Mouse (Mus musculus): ENCODE data around the gene Tcp11.

DNA sequence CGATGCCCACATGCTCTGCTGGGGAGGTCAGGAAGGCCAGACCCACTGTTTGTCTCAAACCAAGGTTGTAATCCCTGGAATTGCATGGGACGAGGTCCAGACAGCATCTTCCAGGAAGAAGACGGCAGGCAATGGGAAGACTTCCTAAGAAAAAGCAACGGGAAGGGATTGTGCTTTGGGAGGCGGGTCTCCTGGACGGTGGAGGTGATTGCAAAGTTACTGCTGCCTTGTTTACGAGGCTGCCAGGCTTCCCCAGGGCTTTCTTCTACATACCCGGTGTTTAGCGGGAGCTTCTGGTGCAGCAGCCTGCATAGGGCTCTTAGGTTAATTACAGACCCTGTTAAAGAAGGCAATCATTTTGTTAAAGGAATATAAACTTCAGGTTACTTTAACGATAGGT lies 52.2 kb downstream of the Tcp11 start:
- no peak for TF ChIP-seq CTCF (IDR thresholded peaks at IDR 0.05; ENCODE audit: control insufficient read depth, insufficient read depth, insufficient read length)
- TF ChIP-seq MAX (IDR thresholded peaks at IDR 0.05), result no peak

Measured in C2C12 (cell line).